Mouse (Mus musculus): ENCODE data around the gene Ntsr1. TPM values are rescaled to one million over a fixed set of nuclear protein-coding genes. Genes with fewer than 3 reads are reported as not detected.
A peak's percentile ranks its signal among the peaks of the same experiment; 100 is the strongest.

The Ntsr1 gene
- polyA plus RNA-seq, 1 experiment from 2014 or later = 0.15 TPM

- no peak overlapping the region for H3K4me3 ChIP-seq
- WGBS = 52% methylated on average over 5 of the region's 5 CpGs
- H3K9me3 ChIP-seq = no peaks in the 10 kb centered on the region
- no peak overlapping the region for H3K27ac ChIP-seq (replicated peaks)
- H3K9ac ChIP-seq (replicated peaks) = no peak overlapping the region
- peaks cover 39% of the 10 kb centered on the region for H3K27me3 ChIP-seq
- H3K36me3 ChIP-seq = no peaks in the 10 kb centered on the region
- H3K4me1 ChIP-seq = peaks cover 3% of the 10 kb centered on the region; the same call in 1 of the 2 replicates
- H3K4me2 ChIP-seq (replicated peaks) = no peak overlapping the region
- no peak for ATAC-seq (ENCODE audit: low FRiP score, low read depth)
Observed at GRCm38 (mm10) chr2:180563841-180564240, 64.1 kb downstream of the Ntsr1 start.

- no peak overlapping the region for H3K4me2 ChIP-seq (replicated peaks)
- peaks cover 8% of the 10 kb centered on the region for H3K4me1 ChIP-seq
- ATAC-seq (ENCODE audit: low FRiP score, low read depth) = no peak
- no peak overlapping the region for H3K4me3 ChIP-seq
- 37% methylated on average over 13 of the region's 13 CpGs for WGBS
- H3K36me3 ChIP-seq = no peaks in the 10 kb centered on the region
- H3K27ac ChIP-seq (replicated peaks) = no peak overlapping the region
- no peak overlapping the region for H3K9ac ChIP-seq (replicated peaks)
- peaks cover 51% of the 10 kb centered on the region for H3K27me3 ChIP-seq
- no peaks in the 10 kb centered on the region for H3K9me3 ChIP-seq
Observed at GRCm38 (mm10) chr2:180566240-180566913, 66.6 kb downstream of the Ntsr1 start.

- Histone ChIP-seq H3K4me1 (peaks cover 5% of the 10 kb centered on the region), H3K9me3 (no peaks in the 10 kb centered on the region), H3K27ac (replicated peaks) (no peak overlapping the region), H3K4me3 (no peak overlapping the region), H3K27me3 (peaks cover 29% of the 10 kb centered on the region), H3K36me3 (no peaks in the 10 kb centered on the region), H3K9ac (replicated peaks) (no peak overlapping the region), H3K4me2 (replicated peaks) (no peak overlapping the region)
- WGBS = 59% methylated on average over 3 of the region's 3 CpGs
- no peak for ATAC-seq (ENCODE audit: low FRiP score, low read depth)
Observed at GRCm38 (mm10) chr2:180569028-180569643, 69.4 kb downstream of the Ntsr1 start.

GRCm38 (mm10) chr2:180576482-180576881 is 76.7 kb downstream of the Ntsr1 start:
- Histone ChIP-seq H3K4me1 (no peaks in the 10 kb centered on the region), H3K9ac (replicated peaks) (no peak overlapping the region), H3K4me2 (replicated peaks) (no peak overlapping the region), H3K9me3 (no peaks in the 10 kb centered on the region), H3K4me3 (no peak overlapping the region), H3K36me3 (no peaks in the 10 kb centered on the region), H3K27me3 (peaks cover 19% of the 10 kb centered on the region), H3K27ac (replicated peaks) (no peak overlapping the region)
- no peak for ATAC-seq (ENCODE audit: low FRiP score, low read depth)
- WGBS = 34% methylated on average over 4 of the region's 4 CpGs

- 11% methylated on average over 3 of the region's 3 CpGs for WGBS
- Histone ChIP-seq H3K36me3 (no peaks in the 10 kb centered on the region), H3K4me1 (peaks cover 7% of the 10 kb centered on the region), H3K27ac (replicated peaks) (no peak overlapping the region), H3K27me3 (peaks cover 19% of the 10 kb centered on the region), H3K4me3 (no peak overlapping the region), H3K9me3 (no peaks in the 10 kb centered on the region), H3K9ac (replicated peaks) (no peak overlapping the region), H3K4me2 (replicated peaks) (no peak overlapping the region)
- no peak for ATAC-seq (ENCODE audit: low FRiP score, low read depth)
Observed at GRCm38 (mm10) chr2:180578686-180579085, 78.9 kb downstream of the Ntsr1 start.

- Histone ChIP-seq H3K4me3 (no peak within 1 kb of the TSS), H3K27me3 (peaks cover 14% of the 10 kb centered on the region), H3K9ac (replicated peaks) (no peak within 1 kb of the TSS), H3K4me1 (peaks cover 18% of the 10 kb centered on the region), H3K4me2 (replicated peaks) (no peak within 1 kb of the TSS), H3K36me3 (peaks cover 17% of the 10 kb centered on the region), H3K27ac (replicated peaks) (no peak within 1 kb of the TSS), H3K9me3 (no peaks in the 10 kb centered on the region)
- WGBS = 76% methylated on average over 3 of the region's 3 CpGs
- no peak for ATAC-seq (ENCODE audit: low FRiP score, low read depth)
Observed at GRCm38 (mm10) chr2:180581002-180581401, 81.2 kb downstream of the Ntsr1 start, which contains the start of gene Mrgbp. Gene Mrgbp (plus strand): TSS chr2:180581304.

- Histone ChIP-seq H3K9me3 (no peaks in the 10 kb centered on the region), H3K27me3 (peaks cover 11% of the 10 kb centered on the region), H3K4me2 (replicated peaks) (peak overlapping the region; percentile 98), H3K4me3 (peak overlapping the region; percentile 78), H3K9ac (replicated peaks) (peak overlapping the region; percentile 97), H3K27ac (replicated peaks) (peak overlapping the region; percentile 74), H3K36me3 (peaks cover 28% of the 10 kb centered on the region), H3K4me1 (peaks cover 20% of the 10 kb centered on the region)
- under 1% methylated on average over 57 of the region's 57 CpGs for WGBS
- ATAC-seq (ENCODE audit: low FRiP score, low read depth) = peak; percentile 83
Observed at GRCm38 (mm10) chr2:180582481-180583153, 82.8 kb downstream of the Ntsr1 start.

- peak overlapping the region; percentile 74 for H3K27ac ChIP-seq (replicated peaks)
- H3K4me3 ChIP-seq = peak overlapping the region; percentile 78
- 36% methylated on average over 6 of the region's 7 CpGs for WGBS
- H3K27me3 ChIP-seq = peaks cover 11% of the 10 kb centered on the region
- H3K36me3 ChIP-seq = peaks cover 28% of the 10 kb centered on the region
- peak overlapping the region; percentile 97 for H3K9ac ChIP-seq (replicated peaks)
- H3K4me1 ChIP-seq = peaks cover 20% of the 10 kb centered on the region
- no peak for ATAC-seq (ENCODE audit: low FRiP score, low read depth)
- peak overlapping the region; percentile 98 for H3K4me2 ChIP-seq (replicated peaks)
- H3K9me3 ChIP-seq = no peaks in the 10 kb centered on the region
Observed at GRCm38 (mm10) chr2:180583154-180583507, 83.4 kb downstream of the Ntsr1 start.

GRCm38 (mm10) chr2:180588736-180589122 is 89.0 kb downstream of the Ntsr1 start:
- Histone ChIP-seq H3K27ac (replicated peaks) (peak overlapping the region; percentile 88), H3K4me3 (peak overlapping the region; percentile 81), H3K27me3 (no peaks in the 10 kb centered on the region), H3K9me3 (no peaks in the 10 kb centered on the region), H3K9ac (replicated peaks) (peak overlapping the region; percentile 67), H3K4me2 (replicated peaks) (peak overlapping the region; percentile 75), H3K4me1 (peaks cover 25% of the 10 kb centered on the region), H3K36me3 (peaks cover 62% of the 10 kb centered on the region)
- ATAC-seq (ENCODE audit: low FRiP score, low read depth) = peak; percentile 7; the same call in 1 of the 2 replicates
- WGBS = 49% methylated on average over 6 of the region's 6 CpGs

GRCm38 (mm10) chr2:180589123-180589831 is 89.5 kb downstream of the Ntsr1 start, which contains the start of gene Ogfr:
Gene Ogfr (plus strand): TSS chr2:180589245.
- Histone ChIP-seq H3K36me3 (peaks cover 66% of the 10 kb centered on the region), H3K27ac (replicated peaks) (peak within 1 kb of the TSS; percentile 88), H3K4me3 (peak within 1 kb of the TSS; percentile 81), H3K4me1 (peaks cover 20% of the 10 kb centered on the region), H3K27me3 (no peaks in the 10 kb centered on the region), H3K4me2 (replicated peaks) (peak within 1 kb of the TSS; percentile 75), H3K9ac (replicated peaks) (peak within 1 kb of the TSS; percentile 67), H3K9me3 (no peaks in the 10 kb centered on the region)
- under 1% methylated on average over 67 of the region's 67 CpGs for WGBS
- peak; percentile 94 for ATAC-seq (ENCODE audit: low FRiP score, low read depth)
